Mouse (Mus musculus): ENCODE data around the gene Tnpo3.

Gene Tnpo3

DNA sequence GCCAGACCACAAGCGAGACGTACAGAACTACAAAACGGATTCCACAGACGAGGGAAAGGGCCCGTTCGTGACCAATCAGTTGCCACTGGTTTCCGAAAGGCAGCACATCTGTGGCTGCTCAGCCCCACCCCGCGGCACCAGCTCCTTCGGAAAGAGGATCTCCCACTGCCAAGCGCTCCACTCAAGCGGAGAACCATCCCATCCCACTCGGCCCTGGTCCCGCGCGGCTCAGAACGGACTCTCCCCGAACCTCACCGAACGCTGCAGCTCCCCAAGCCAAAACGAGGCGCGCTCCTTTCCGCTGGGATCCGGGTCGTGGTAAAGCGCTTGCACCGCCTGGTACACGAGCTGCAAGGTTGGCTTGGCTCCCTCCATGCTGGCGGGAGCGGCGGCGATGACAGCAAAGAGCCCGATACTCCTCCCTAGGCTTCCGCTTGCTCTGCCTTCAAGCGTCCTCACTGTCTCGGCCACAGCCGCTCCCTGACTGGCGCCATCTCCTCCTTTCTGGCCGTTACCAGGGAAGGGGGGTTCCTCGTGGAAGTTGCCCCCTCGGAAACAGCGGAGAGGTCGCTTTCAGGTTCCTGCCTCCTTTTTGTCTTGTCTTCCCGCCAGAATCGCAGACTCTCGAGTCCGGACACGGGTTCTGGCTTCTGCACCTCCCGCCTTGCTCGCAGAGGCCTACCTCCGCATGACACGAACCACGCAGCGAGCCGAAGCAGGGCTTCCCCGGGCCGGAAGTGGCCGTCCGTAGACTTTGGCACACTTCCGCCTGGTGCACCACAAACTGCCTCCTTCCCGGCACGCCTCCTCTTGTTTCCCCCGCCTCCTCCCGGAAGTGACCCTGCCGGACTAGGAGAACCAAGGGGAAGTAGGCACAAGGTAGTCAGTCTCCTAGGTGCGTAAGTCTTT is at the start of gene Tnpo3:
Gene Tnpo3, minus strand, starts transcription at position 777 of the 909 bp plus-strand sequence.
- in situ Hi-C loops (cut with MboI; ENCODE audit: unreplicated experiment in 2 of 2), result loop anchor here in 1 of 2 experiments (5.0 to 25.0 kb wide), 2 partner anchors 82 to 778 kb away; partner anchors contain the start of genes Irf5 and Zc3hc1

DNA sequence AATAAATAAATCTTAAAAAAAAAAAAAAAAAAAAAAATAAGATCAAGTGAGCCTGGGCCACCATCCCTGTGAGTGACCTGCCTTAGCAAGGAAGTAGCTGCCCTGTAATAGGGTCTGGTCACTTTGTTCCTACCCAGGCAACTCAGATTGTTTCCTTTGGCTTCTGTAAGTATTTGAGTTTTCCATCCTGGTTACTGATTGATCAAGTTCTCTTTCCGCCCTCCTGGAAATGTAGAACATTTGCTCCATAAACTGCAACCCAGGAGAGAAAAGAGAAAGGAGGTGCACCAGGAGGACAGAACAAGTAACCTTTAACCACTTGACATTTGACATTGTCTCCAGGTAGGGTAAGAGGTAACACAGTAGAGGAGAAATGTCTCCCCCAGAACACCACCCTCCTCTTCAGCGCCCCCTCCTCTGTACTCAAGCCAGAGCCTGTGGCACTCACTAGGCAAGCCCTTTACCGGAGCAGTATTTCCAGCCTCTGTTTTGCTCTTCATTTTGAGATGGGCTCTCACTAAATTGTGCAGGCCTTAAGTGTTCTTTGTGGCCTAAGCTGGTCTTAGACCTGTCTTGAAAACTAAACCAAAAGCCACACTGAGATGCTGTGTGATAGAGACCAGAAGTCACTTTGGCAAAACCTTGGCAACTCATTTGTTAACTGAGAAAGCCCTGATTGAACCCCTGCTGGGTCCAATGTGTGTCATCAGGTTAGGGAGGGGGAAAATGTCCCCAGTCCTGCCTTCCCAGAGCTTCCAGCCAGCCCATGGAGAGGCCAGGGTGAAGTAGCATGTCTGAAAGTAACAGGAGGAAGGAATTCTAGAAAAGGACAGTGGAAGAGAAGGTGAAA is 49.2 kb upstream of the Tnpo3 start:
- in situ Hi-C loops (cut with MboI; ENCODE audit: unreplicated experiment in 2 of 2), result no loop called here

DNA sequence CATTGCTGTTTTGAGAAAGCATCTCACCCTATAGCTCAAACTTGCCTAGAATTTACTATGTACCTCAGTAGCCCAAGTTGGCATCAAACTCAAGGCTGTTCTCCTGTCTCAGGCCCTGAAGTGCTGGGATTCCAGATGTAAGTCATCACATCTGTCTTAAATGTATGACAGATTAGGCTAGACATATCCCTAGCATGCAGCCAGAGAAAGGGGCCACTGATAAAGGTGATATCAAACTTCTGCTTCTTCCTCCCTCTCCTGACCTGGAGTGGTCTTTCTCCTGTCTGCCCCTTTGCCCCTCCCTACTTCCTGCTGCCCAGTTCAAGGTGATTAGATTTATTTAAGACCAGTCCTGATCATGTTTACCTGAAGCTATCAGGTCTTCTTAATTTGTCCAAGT is 43.6 kb upstream of the Tnpo3 start:
- in situ Hi-C loops (cut with MboI; ENCODE audit: unreplicated experiment in 2 of 2), result loop anchor here (5.0 kb wide), 2 partner anchors 206 to 486 kb away; partner anchors contain the start of gene Rbm28 (in 1 of the 2)

DNA sequence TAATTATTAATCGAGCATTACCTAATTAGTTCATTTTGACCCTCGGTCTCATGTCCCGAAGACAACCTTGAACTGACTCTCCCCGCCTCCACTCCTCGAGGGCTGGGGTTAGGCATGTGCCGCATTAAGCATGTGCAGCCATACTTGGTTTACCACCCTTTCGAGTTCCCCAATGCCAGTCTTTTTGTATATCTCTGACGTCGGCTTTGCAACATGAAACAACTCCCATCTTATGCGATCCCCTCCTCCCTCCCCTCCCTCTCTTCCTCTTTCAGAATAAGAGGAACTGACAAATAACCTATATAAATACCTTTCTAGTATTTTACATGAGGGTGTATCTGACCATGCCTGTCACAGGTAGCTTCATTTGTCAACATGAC is 40.5 kb upstream of the Tnpo3 start:
- in situ Hi-C loops (cut with MboI; ENCODE audit: unreplicated experiment in 2 of 2), result loop anchor here (5.0 kb wide), 2 partner anchors 203 to 483 kb away; partner anchors contain the start of gene Rbm28 (in 1 of the 2)

DNA sequence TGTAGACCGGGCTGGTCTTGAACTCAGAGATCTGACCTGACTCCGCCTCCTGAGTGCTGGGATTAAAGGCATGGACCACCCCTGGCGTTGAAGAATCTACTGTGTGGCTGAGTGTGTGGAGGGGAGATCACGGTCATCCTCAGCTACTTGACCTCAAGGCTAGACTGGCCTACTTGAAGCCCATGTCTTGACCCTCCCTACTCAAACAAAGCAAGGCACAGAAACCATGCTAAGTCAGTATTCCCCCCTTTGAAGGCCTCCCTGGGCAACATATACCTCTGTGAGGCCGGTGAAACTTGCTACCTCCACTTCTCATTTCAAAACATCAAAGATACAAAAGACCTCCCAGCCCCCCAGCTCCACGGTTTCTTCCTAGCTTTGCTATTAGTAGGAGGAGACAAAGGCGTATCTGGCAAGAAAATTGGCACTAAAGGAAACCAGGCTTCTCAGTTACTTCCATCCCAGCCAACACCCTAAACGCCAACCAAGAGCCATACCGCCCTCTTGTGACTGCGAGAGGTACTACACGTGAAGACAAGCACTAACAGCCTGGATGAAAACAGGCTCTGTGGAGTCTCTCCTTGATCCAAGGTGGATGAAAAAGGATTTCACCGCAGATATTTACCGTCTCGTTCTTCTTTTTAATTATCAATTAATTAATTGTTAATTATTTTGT is 39.9 kb upstream of the Tnpo3 start:
- in situ Hi-C loops (cut with MboI; ENCODE audit: unreplicated experiment in 2 of 2), result loop anchor here (5.0 to 10.0 kb wide), 3 partner anchors 145 to 482 kb away; partner anchors contain the start of genes Rbm28 (in 2 of the 2) and Kcp (in 1 of the 2)

DNA sequence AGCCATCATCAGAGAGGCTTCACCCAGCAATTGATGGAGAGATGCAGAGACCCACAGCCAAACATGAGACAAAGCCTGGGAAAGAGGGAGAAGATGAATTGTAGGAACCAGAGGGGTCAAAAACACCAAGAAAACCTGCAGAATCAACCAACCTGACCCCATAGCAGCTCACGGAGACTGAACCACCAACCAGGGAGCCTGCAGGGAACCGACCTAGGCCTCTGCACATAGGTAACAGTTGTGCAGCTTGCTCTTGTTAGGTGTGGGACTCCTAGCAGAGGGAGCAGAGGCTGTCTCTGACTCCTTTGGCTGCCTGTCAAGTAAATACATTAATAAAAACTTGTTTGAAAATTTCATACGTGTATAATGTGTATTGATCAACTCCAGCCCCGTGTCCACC is 32.1 kb upstream of the Tnpo3 start:
- in situ Hi-C loops (cut with MboI; ENCODE audit: unreplicated experiment in 2 of 2), result loop anchor here in 1 of 2 experiments (10.0 kb wide), 1 partner anchor 137 kb away; the partner anchor contains the start of gene Kcp

DNA sequence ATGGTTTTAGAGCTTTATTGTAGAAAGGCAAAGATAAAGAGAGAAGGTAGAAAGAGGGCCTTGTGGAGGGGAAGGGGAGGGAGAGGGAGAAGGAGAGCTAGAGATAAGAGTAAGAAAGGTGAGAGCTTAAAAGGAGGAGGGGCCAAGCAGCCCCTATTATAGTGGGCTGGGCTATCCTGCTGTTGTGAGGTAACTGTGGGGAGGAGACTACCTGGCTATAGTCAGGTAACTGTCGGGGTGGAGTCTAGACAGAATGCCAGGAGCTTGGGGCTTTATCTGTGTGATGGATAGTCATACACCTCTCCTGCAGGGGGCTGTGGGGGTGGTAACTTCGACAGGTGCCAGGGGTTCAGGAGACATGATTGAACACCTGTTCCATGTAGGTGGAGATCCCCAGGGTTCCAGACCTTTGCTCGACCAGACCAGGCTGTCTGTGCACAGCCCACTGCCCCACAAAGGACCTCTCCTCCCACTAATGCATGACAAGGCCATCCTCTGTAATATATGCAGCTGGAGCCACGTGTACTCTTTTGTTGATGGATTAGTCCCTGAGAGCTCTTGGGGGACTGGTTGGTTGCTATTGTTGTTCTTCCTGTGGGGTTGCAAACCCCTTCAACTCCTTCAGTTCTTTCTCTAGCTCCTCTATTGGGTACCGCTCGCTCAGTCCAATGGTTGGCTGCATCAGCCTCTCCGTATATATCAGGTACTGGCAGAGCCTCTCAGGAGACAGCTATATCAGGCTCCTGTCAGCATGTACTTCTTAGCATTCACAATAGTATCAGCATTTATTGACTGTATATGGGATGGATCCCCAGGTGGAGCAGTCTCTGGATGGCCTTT is 30.1 kb upstream of the Tnpo3 start:
- in situ Hi-C loops (cut with MboI; ENCODE audit: unreplicated experiment in 2 of 2), result loop anchor here in 1 of 2 experiments (10.0 kb wide), 1 partner anchor 135 kb away; the partner anchor contains the start of gene Kcp

DNA sequence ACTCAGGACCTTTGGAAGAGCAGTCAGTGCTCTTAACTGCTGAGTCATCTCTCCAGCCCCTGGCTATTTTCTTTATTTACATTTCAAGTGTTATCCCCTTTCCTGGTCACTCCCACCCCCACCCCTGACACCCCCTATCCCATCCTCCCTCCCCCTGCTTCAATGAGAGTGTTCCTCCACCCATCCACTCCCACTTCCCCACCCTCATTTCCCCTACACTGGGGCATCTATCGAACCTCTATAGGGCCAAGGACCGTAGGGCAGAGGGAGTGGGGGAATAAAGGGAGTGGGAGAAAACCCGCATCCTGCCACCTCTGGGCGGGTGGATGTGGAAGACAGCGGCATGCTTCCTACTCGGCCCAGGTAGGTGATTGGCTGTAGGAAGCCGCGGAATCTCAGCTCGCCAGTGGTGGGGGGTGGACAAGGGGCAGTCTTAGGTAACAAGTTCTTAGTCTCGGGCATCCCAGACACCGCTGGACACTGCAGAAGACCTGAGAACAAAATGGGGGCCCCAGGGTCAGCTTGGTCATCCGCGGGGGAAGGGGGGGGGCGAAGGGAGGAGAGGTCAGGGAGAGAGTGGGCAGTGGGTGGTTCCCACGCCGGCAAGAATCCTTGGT is 29.3 kb upstream of the Tnpo3 start:
- in situ Hi-C loops (cut with MboI; ENCODE audit: unreplicated experiment in 2 of 2), result no loop called here

DNA sequence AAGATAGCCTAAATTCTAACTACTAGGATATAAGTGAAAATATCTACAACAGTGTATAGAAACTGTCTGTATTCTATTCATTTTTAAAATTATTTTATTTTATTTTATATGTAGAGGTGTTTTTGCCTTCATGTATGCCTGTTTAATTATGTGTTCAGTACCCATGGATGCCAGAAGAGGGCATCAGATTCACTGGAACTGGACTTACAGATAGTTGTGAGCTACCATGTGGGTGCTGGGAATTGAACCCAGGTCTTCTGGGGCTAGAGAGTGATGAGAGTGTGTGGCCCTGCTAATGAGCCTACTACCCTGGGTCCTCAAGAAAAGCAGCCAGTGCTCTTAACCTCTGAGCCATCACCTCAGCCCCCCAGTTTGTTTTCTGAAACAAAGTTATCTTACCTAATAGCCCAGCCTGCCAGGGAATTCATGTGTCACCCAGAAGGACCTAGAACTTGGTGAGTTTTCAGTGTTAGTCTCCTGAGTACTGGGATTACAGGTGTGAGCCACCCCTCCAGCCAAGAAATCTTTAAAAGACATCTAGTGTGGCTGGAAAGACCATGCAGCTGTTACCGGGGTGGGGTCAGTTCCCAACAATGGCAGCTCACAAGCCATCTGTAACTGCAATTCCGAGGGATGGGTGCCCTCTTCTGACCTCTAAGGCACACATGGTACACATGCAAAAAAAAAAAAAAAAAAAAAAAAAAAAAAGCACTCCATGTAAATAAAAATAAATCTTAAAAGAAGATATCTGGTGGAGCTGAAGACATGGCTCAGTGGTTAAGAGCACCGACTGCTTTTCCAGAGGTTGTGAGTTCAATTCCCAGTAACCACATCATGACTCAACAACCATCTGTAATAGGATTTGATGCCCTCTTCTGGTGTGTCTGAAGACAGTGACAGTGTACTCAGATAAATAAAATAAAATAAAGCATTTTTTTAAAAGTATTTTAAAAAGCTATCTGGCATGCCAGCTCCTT is 28.0 kb upstream of the Tnpo3 start:
- in situ Hi-C loops (cut with MboI; ENCODE audit: unreplicated experiment in 2 of 2), result no loop called here

DNA sequence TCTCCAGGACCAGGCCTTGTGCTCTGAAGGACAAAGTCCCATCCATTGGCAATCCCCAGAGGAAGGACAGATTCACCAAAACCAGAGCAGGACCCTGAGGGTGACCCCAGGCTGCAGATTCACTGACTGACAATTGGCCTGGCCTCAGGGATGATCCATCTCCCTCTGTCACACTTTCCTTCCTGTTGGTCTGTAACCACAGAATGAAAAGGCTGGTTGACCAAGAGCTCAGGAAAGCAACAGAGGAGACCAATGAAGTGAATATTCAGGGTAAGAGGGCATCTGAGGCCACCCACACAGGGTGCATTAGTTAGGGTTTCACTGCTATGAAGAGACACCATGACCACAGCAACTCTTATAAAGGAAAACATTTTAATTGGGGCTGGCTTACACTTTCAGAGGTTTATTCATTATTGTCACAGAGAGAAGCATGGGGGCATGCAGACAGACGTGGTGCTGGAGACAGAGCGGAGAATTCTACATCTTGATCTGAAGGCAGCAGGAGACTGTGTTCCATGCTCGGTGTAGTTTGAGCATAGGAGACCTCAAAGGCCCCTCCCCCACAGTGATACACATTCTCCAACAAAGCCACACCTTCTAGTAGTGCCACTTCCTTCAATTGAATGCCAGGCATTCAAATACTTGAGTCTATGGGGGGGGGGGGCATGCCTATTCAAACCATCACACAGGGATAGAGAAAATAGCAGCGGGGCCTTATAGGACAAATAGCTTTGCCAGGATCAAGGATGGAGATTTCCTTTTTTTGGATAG is 26.8 kb upstream of the Tnpo3 start:
- in situ Hi-C loops (cut with MboI; ENCODE audit: unreplicated experiment in 2 of 2), result no loop called here

DNA sequence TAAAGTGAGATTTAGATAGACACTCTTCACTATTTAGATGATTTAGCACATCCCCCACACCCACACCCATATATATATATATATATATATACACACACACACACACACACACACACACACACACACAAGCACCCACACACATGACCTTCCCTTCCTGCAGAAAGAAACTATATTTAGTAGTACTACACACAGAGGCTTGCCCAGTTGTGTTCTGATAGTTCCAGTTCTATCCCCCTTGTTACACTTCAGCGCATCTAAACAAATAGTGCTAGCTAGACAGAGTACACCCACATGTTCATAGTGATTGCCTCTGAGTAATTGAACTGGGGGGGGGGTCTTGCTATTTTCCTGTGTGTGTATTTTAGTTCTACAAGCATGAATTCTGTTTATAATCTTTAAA is 24.9 kb upstream of the Tnpo3 start:
- in situ Hi-C loops (cut with MboI; ENCODE audit: unreplicated experiment in 2 of 2), result no loop called here

DNA sequence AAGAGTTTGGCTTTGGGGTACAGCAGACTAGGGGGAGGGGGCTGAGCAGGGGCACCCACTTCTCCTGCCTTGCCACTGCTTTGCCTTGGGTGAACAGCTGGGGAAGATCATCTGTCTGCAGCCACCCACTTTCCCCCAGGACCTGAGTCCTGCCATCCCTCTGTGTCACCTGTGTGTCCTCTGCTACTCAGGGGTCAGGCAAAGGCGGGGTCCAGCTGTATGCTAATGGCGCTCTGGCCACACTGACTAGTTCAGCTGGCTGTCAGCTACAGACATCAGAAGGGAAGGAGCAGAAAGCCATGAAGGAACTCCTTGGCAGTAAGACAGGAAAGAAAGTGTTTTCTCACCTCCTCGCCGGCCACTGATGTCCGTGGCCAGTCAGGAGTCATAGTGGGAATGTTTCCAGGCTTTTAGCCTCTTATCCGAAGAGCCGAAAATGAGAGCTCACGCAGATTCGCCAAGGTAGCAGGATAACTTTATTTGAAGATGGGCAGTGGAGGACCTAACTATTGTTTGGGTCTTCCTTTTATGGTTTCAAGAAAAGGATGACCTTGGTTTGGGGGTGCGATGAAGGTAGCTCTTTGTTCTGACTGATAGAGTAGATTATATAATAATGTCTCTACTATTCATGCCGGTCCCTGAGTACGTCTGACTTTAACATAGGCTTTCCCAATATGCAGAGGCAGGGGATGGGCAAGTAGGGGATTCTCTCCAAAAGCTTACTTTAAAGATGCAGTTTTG is 23.0 kb upstream of the Tnpo3 start:
- in situ Hi-C loops (cut with MboI; ENCODE audit: unreplicated experiment in 2 of 2), result no loop called here

DNA sequence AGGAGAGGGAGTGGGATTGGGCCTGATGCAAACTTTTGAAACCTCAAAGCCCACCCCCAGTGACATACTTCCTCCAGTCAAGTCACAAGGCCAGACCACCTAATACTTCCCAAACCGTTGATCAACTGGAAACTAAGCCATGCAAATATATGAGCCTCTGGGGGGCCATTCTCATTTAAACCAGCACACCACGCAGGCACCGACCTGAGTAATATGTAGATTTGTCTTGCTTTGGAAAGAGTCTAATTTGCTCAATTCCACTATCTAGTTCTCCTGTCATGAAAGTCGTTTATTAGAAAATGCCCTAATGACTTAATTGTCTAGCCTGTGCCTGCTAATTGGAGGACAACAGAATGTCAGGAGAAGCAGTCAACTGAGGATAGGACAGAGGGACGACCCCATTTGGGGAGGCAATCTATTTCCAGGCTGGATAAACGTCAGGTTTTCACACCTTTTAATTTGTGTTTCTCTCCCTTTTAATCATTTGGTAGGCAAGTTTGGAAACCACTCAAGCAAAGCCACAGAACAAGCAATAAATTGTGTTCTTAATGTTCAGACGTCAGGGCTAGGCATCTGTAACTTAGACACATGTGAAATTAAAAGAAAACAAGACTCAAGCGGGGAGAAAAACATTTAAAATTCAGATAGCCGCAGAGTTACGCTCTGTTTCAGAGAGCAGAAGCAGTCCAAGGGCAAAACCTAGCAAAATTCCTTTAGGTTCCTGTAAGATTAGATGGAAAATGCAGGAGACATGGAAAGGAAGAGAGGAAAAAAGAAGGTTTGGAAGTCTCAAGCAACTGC is 22.3 kb upstream of the Tnpo3 start:
- in situ Hi-C loops (cut with MboI; ENCODE audit: unreplicated experiment in 2 of 2), result no loop called here

DNA sequence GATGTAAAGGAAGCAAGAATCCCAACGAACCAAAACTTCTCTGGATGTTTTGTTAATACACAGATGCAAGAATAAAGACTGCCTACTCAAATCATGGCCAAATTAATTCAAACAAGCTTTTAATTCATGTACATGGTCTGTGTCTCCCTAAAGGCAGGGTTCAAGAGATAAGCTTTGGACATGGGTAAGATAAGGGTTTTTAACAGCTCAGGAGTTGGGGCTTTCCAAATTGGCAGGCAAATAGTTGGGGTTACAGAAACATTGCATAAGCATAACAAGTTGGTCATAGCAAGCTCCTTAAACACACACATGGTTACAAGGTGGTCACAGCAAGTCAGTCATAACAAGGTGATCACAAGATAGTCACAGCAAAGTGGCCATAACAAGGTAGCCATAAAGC is 20.5 kb upstream of the Tnpo3 start:
- in situ Hi-C loops (cut with MboI; ENCODE audit: unreplicated experiment in 2 of 2), result no loop called here

DNA sequence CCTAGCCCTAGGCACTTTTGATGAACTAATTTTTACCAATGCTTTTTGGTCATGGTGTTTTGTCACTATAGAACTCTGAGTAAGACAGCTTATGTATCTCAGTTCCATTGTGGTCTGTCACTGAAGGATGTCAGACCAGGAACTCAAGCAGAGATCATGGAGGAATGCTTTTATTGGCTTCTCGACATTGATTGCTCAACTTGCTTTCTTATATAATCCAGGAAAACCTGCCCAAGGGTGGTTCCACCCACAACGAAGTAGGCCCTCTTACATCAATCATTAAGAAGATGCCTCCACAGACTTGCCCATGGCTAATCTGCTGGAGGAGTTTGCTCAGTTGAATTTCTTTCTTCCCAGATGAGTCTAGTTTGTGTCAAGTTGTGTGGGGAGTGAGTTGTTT is 18.1 kb upstream of the Tnpo3 start:
- in situ Hi-C loops (cut with MboI; ENCODE audit: unreplicated experiment in 2 of 2), result no loop called here

DNA sequence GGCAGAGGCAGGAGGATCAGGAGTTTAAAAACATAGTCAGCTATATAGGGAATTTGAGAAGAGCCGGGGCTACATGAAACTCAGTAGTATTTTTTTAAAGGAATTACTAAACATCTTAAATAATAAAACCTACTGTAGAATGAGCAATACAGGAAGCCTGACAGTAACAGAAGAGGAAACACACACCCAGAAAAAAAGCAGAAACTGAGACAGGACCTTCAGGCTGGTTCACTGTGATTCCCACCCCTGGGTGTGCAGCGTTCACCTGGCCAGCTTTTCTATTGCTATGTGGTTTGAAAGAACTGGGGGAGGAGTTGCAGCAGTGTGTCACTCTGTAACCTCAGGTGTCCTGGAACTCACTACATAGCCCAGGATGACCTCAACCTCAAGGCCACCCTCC is 14.2 kb upstream of the Tnpo3 start:
- in situ Hi-C loops (cut with MboI; ENCODE audit: unreplicated experiment in 2 of 2), result loop anchor here in 1 of 2 experiments (25.0 kb wide), 1 partner anchor 763 kb away; the partner anchor contains the start of gene Zc3hc1
